Mouse (Mus musculus): ENCODE measurements around the gene Kdm1b. TPM values are rescaled to one million over a fixed set of nuclear protein-coding genes. Genes with fewer than 3 reads are reported as not detected.

Kdm1b gene
- polyA plus RNA-seq, 1 experiment from 2014 or later = 11.6 TPM

DNA sequence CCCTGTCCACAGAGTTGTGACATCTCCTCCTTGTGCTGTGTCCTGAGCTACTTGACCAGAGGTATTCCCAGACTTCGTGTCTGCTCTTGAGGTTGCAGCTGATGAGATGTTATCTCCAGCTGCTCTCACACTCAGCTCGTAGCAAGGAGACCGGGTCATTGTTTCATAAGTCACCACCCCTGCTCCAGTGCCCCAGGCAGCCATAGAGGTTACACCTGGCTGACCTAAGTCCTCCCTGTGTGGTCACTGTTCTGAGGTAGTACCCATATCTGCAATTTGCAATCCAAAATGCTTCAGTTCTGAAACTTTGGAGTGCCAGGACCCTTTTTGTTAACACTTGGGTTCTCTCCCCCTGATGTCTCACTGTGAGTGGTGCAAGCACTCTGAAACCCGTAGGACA is 6.7 kb downstream of the Kdm1b start:
- Histone ChIP-seq H3K9me3 (replicated peaks; ENCODE audit: low read length) (no peaks in the 10 kb centered on the region), H3K9ac (ENCODE audit: low read depth, low read length) (no peak overlapping the region), H3K4me3 (replicated peaks; ENCODE audit: low read depth, low read length) (no peak overlapping the region), H3K4me2 (ENCODE audit: low read length) (no peak overlapping the region), H3K27me3 (ENCODE audit: insufficient read depth, low read length) (no peaks in the 10 kb centered on the region), H3K27ac (no peak overlapping the region), H3K4me1 (replicated peaks; ENCODE audit: insufficient read depth, low read length) (no peaks in the 10 kb centered on the region), H3K36me3 (ENCODE audit: insufficient read depth, low read length) (no peaks in the 10 kb centered on the region)
- ATAC-seq (replicated peaks; ENCODE audit: low FRiP score, low read depth) (no peak), DNase-seq (ENCODE audit: low spot score) (no peak)
- WGBS = 59% methylated on average over 4 of the region's 4 CpGs
- no peak for TF ChIP-seq CTCF (IDR thresholded peaks at IDR 0.05; ENCODE audit: low read depth)

DNA sequence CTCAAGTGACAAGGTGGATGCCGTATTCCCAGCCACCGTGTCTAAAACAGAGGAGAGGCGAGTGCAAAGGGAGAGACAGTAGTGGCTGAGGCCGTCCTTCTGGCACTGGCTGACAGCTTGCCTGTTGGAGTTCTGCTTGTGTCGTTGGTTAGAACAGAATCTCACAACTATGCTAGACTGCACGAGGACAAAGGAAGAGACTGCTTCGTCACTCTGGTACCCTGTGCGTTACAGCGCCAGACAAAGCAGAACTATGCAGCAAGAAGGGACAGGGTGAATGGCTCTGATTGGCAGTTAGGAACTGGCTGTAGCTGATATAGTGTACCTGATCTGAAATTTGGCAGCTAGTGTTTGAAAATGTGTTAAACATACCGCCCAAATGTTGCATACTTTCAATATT is 10.7 kb downstream of the Kdm1b start:
- Histone ChIP-seq H3K27me3 (ENCODE audit: insufficient read depth, low read length) (no peaks in the 10 kb centered on the region), H3K9ac (ENCODE audit: low read depth, low read length) (no peak overlapping the region), H3K36me3 (ENCODE audit: insufficient read depth, low read length) (no peaks in the 10 kb centered on the region), H3K9me3 (replicated peaks; ENCODE audit: low read length) (no peaks in the 10 kb centered on the region), H3K4me3 (replicated peaks; ENCODE audit: low read depth, low read length) (no peak overlapping the region), H3K4me1 (replicated peaks; ENCODE audit: insufficient read depth, low read length) (no peaks in the 10 kb centered on the region), H3K4me2 (ENCODE audit: low read length) (no peak overlapping the region), H3K27ac (no peak overlapping the region)
- ATAC-seq (replicated peaks; ENCODE audit: low FRiP score, low read depth) = no peak
- no peak for TF ChIP-seq CTCF (IDR thresholded peaks at IDR 0.05; ENCODE audit: low read depth)
- no peak for DNase-seq (ENCODE audit: low spot score)
- WGBS = 86% methylated on average over 10 of the region's 10 CpGs

DNA sequence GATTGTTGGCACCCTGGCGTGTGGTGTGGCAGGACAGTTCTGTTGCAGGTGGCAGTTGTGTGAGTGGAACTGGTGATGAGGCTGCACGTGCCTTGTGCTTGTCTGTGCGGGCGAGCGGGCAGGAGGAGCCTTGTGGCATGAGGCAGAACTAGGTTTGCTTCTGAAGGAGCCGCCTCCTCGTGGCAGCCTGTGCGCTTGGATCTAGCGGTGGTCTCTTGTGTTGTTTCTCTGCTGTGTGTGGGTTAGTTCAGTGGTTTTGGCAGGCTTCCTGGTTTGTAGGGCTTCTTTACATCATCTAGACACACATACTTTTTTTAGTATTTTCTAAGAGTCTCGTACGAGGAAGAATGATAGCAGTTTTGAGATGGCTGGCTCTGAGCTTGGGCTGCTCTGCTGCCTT is 12.8 kb downstream of the Kdm1b start:
- no peaks in the 10 kb centered on the region for H3K4me1 ChIP-seq (replicated peaks; ENCODE audit: insufficient read depth, low read length)

DNA sequence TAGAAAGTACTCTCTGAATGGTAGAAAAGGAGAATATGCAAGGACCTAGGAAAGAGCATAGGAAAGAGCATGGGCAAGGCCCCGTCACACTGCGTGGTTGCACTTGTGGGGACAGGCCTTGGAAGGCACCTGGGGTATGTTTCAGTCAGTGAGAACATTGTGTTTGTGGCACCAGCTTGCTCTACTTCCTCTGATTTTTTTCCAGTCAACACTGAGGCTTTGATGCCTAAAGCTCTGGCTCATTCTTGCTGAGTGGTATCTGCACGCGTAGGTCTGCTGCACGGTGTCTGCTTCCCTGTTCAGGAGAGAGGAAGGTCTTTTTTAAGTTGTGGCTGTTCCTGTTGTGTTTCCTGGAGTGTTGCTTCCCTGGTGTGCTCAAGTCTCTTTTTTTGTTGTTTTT is 13.5 kb downstream of the Kdm1b start:
- no peaks in the 10 kb centered on the region for H3K9me3 ChIP-seq (replicated peaks; ENCODE audit: low read length)
- ATAC-seq (replicated peaks; ENCODE audit: low FRiP score, low read depth) = no peak
- H3K27me3 ChIP-seq (ENCODE audit: insufficient read depth, low read length) = no peaks in the 10 kb centered on the region
- H3K36me3 ChIP-seq (ENCODE audit: insufficient read depth, low read length) = no peaks in the 10 kb centered on the region
- no peak for TF ChIP-seq CTCF (IDR thresholded peaks at IDR 0.05; ENCODE audit: low read depth)
- no peak overlapping the region for H3K27ac ChIP-seq
- H3K4me1 ChIP-seq (replicated peaks; ENCODE audit: insufficient read depth, low read length) = no peaks in the 10 kb centered on the region
- no peak overlapping the region for H3K9ac ChIP-seq (ENCODE audit: low read depth, low read length)
- no peak overlapping the region for H3K4me2 ChIP-seq (ENCODE audit: low read length)
- no peak overlapping the region for H3K4me3 ChIP-seq (replicated peaks; ENCODE audit: low read depth, low read length)
- 98% methylated on average over 5 of the region's 5 CpGs for WGBS
- no peak for DNase-seq (ENCODE audit: low spot score)

More for the DNA sequence above, 12.8 kb downstream of the Kdm1b start:
- no peaks in the 10 kb centered on the region for H3K9me3 ChIP-seq (replicated peaks; ENCODE audit: low read length)
- H3K27ac ChIP-seq = no peak overlapping the region
- no peak for ATAC-seq (replicated peaks; ENCODE audit: low FRiP score, low read depth)
- WGBS = 84% methylated on average over 11 of the region's 11 CpGs
- H3K36me3 ChIP-seq (ENCODE audit: insufficient read depth, low read length) = no peaks in the 10 kb centered on the region
- no peak for DNase-seq (ENCODE audit: low spot score)
- no peak overlapping the region for H3K4me3 ChIP-seq (replicated peaks; ENCODE audit: low read depth, low read length)
- H3K27me3 ChIP-seq (ENCODE audit: insufficient read depth, low read length) = no peaks in the 10 kb centered on the region
- no peak overlapping the region for H3K4me2 ChIP-seq (ENCODE audit: low read length)
- H3K9ac ChIP-seq (ENCODE audit: low read depth, low read length) = no peak overlapping the region
- TF ChIP-seq CTCF (IDR thresholded peaks at IDR 0.05; ENCODE audit: low read depth) = no peak

DNA sequence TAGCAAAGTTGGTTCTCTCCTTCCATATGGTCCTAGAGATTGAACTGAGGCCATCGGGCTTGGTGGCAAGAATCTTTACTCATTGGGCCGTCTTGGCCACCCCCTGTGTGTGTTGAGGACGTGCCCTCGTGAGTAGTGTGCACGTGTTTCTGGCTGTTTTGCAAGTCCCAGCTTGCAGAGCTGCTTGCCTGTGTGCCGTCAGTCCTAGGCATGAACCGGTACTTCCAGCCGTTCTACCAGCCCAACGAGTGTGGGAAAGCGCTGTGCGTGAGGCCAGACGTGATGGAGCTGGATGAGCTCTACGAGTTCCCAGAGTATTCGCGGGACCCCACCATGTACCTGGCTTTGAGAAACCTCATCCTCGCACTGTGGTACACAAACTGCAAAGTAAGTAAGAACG is 19.5 kb downstream of the Kdm1b start:
- no peak for TF ChIP-seq CTCF (IDR thresholded peaks at IDR 0.05; ENCODE audit: low read depth)
- H3K36me3 ChIP-seq (ENCODE audit: insufficient read depth, low read length) = 0 out of 2 replicates have a peak, but pooled peaks cover 3% of the 10 kb centered on the region
- H3K9ac ChIP-seq (ENCODE audit: low read depth, low read length) = no peak overlapping the region
- H3K27ac ChIP-seq = no peak overlapping the region
- no peaks in the 10 kb centered on the region for H3K9me3 ChIP-seq (replicated peaks; ENCODE audit: low read length)
- H3K4me3 ChIP-seq (replicated peaks; ENCODE audit: low read depth, low read length) = no peak overlapping the region
- 93% methylated on average over 17 of the region's 17 CpGs for WGBS
- ATAC-seq (replicated peaks; ENCODE audit: low FRiP score, low read depth) (no peak), DNase-seq (ENCODE audit: low spot score) (no peak)
- 0 out of 2 replicates have a peak, but pooled peaks cover 2% of the 10 kb centered on the region for H3K4me1 ChIP-seq (replicated peaks; ENCODE audit: insufficient read depth, low read length)
- H3K4me2 ChIP-seq (ENCODE audit: low read length) = no peak overlapping the region
- H3K27me3 ChIP-seq (ENCODE audit: insufficient read depth, low read length) = no peaks in the 10 kb centered on the region

DNA sequence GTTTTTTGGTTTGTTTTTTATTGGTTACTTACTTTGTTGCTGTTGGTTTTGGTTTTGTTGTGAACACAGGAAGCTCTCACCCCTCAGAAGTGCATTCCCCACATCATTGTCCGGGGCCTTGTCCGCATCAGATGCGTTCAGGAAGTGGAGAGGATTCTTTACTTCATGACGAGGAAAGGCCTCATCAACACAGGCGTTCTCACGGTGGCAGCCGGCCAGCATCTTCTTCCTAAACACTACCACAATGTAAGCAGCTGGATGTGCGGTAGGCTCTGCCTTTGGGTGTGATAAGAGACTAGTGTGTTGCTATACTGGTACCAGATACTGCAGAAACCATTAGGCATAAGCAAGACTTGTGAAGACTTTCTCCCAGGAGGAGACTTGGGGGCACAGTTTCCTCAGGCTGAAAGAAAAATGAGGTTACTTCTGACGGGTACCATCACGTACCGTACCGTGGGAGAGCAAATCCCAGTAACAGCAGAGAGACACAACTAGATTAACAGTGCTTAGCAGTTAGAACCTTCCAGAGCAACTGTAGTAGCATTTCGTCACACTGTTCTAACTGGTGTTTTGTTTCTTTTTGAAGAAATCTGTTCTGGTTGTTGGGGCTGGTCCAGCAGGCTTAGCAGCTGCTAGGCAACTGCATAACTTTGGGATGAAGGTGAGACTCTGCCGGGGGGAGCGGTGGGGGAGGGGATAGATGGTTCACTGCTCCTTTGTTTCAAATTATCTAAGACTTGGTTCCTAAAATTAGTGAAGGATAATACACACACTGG is 20.9 kb downstream of the Kdm1b start:
- 0 out of 2 replicates have a peak, but pooled peaks cover 2% of the 10 kb centered on the region for H3K4me1 ChIP-seq (replicated peaks; ENCODE audit: insufficient read depth, low read length)
- no peak overlapping the region for H3K27ac ChIP-seq
- no peak overlapping the region for H3K4me3 ChIP-seq (replicated peaks; ENCODE audit: low read depth, low read length)
- WGBS = 73% methylated on average over 15 of the region's 15 CpGs
- H3K9ac ChIP-seq (ENCODE audit: low read depth, low read length) = no peak overlapping the region
- no peak overlapping the region for H3K4me2 ChIP-seq (ENCODE audit: low read length)
- no peak for ATAC-seq (replicated peaks; ENCODE audit: low FRiP score, low read depth)
- no peak for TF ChIP-seq CTCF (IDR thresholded peaks at IDR 0.05; ENCODE audit: low read depth)
- no peaks in the 10 kb centered on the region for H3K27me3 ChIP-seq (ENCODE audit: insufficient read depth, low read length)
- H3K9me3 ChIP-seq (replicated peaks; ENCODE audit: low read length) = no peaks in the 10 kb centered on the region
- H3K36me3 ChIP-seq (ENCODE audit: insufficient read depth, low read length) = 0 out of 2 replicates have a peak, but pooled peaks cover 3% of the 10 kb centered on the region
- DNase-seq (ENCODE audit: low spot score) = no peak
